Mouse (Mus musculus) splenic B cell, adult 2 months (primary cell): ENCODE data around the gene A1bg.

ENCODE experiments used
- DNase-seq: peaks from one replicate; pipeline ENCODE4 v3.0.0-alpha.2; 2011; ENCODE audit warnings: low read depth, low spot score
- H3K27me3 ChIP-seq: 2 replicates; pipeline ENCODE4 v1.6.1; 2012; ENCODE audit warnings: mild to moderate bottlenecking, low read length, moderate library complexity, mixed read lengths; ENCODE audit not compliant: control insufficient read depth, poor library complexity, insufficient read depth, severe bottlenecking
- H3K36me3 ChIP-seq: 2 replicates; pipeline ENCODE4 v1.6.1; 2012; ENCODE audit warnings: mild to moderate bottlenecking, low read length, moderate library complexity, mixed read lengths; ENCODE audit not compliant: control insufficient read depth, poor library complexity, insufficient read depth, severe bottlenecking

The A1bg gene

DNA sequence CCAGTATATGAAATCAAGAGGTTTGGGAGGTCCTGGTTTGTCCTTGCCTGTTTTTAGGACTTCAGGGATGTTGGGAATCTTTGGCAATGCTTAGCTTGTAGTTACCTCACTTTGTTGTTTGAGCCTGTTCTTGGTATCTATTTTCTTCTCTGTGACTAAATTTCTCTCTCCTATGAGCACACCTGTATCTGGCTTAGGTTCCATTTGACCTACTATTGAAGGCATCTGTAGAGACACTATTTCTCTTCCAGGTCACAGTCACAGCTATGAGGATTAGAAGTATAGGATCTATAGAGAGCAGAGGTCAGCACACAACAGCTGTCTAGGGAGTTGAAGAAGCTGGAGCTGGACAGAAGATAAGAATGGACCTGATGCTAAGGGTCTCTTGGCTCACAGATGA lies at the start of gene A1bg:
Gene A1bg (minus strand): TSS at position 101 of the 400 bp plus-strand sequence.
- Histone ChIP-seq H3K27me3 (no peaks in the 10 kb centered on the region), H3K36me3 (no peaks in the 10 kb centered on the region)
- DNase-seq: no peak

- no peak for DNase-seq
- H3K36me3 ChIP-seq: no peaks in the 10 kb centered on the region
- H3K27me3 ChIP-seq: no peaks in the 10 kb centered on the region
Measured at GRCm38 (mm10) chr15:60968549-60968861, 45.7 kb upstream of the A1bg start.

GRCm38 (mm10) chr15:60967841-60968548 lies 45.2 kb upstream of the A1bg start:
- Histone ChIP-seq H3K27me3 (no peaks in the 10 kb centered on the region), H3K36me3 (no peaks in the 10 kb centered on the region)
- no peak for DNase-seq

DNA sequence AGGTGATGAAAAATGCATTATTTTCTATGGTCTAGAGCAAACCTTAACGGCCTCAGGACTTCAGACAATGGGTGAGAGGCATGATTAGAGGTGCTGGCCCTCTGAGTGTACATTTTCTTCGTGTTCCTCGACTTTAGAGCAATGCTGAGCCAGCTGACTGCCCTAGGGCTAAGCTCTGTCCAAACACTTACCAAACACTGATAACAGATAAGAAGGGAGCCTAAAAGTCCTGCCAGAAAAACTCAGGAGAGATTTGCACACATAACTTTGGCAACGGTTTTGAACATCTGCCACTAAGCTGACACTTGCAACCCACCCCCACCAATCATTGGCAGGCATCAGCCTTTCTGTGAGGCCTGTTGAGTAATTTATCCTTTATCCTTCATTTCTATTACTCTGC lies 2.9 kb upstream of the A1bg start:
- Histone ChIP-seq H3K27me3 (no peaks in the 10 kb centered on the region), H3K36me3 (no peaks in the 10 kb centered on the region)

DNA sequence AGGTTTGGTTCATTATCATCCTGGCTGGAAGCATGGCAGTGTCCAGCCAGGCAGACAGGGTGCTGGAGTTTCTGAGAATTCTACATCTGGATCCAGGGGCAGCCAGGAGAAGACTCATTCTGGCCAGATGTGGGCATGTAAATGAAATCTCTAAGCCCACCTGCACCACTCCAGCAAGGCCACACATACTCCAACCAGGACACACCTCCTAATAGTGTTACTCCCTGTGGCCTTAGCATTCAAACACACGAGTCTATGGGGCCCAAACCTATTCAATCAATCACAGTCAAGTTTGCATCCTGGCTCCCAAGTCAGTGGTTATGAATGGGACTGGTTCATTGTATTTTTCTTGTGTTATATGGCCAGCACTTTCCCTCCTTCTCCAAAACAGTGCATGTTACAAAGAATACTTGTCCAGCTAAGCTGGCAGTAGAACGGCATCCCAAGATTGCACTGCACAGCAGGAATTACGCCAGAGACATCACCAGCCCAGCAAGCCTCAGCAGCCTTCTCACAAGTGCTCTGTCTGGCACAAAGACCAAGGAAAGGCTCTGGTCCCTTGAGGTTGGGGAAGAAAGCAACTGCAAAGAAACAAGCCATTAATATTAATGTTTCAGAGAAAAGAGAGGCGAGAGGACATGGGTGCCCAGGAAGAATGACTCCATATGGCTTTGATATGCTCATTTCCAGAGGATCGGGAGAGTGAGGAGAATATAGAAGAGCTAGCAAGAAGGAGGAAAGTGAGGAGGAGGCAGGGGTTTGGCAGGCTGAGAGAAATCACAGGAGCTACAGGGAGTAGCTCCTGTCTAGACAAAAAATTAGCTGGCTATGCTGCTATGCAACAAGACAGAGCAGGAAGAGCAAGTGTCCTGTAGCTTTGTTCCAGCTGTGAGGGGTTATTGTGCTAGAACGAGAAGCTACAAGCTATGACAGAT lies 18.8 kb downstream of the A1bg start:
- H3K36me3 ChIP-seq: no peaks in the 10 kb centered on the region
- DNase-seq: no peak

More for the DNA sequence above, 2.9 kb upstream of the A1bg start:
- no peak for DNase-seq

GRCm38 (mm10) chr15:60898187-60898965 lies 24.4 kb downstream of the A1bg start:
- Histone ChIP-seq H3K27me3 (no peaks in the 10 kb centered on the region), H3K36me3 (no peaks in the 10 kb centered on the region)
- DNase-seq: no peak

More for the DNA sequence above, 18.8 kb downstream of the A1bg start:
- no peaks in the 10 kb centered on the region for H3K27me3 ChIP-seq

DNA sequence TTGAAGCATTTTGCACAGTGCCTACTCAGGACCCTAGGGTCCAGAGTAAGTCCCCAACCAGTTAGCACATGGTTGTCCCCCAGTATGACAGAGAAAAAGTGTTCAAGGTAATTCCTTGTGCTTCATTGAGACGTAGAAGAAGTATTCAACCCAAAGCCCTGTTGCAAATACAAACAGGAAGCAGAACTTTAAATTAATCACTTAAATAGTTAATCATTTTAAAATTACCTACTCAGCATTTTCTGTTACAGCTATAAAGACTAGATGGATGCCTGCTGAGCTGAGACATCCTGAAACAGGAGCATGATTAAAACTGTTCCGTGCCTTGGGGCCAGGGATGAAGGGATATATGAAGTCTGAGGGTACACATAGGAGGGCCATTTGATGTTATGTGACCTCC lies 26.8 kb downstream of the A1bg start:
- no peak for DNase-seq
- Histone ChIP-seq H3K27me3 (no peaks in the 10 kb centered on the region), H3K36me3 (no peaks in the 10 kb centered on the region)

DNA sequence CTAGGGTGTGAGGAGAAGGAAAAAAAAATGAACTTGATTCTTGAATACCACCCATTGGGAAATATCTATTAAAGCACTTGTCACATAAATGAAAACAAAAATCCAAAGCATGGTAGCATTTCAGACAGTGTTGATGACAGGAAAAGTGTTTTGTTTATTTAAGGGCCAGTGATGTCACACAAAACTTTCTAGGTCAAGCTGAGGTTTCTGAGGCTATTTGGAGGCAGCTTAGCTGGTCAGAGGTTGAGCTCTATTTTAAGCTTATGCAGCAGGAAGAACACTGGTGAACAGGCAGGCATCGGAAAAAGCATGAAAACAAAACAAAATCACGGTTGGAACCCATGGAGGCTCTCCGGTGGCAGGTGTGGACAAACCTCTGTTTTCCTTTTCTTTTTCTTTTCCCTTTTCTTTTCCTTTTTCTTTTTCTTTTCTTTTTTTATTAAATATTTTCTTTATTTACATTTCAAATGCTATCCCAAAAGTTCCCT lies 29.8 kb downstream of the A1bg start:
- DNase-seq: no peak
- no peaks in the 10 kb centered on the region for H3K27me3 ChIP-seq

GRCm38 (mm10) chr15:60888724-60889123 lies 34.1 kb downstream of the A1bg start:
- no peaks in the 10 kb centered on the region for H3K36me3 ChIP-seq
- DNase-seq: no peak
- H3K27me3 ChIP-seq: no peaks in the 10 kb centered on the region

More for the DNA sequence above, 29.8 kb downstream of the A1bg start:
- no peaks in the 10 kb centered on the region for H3K36me3 ChIP-seq

DNA sequence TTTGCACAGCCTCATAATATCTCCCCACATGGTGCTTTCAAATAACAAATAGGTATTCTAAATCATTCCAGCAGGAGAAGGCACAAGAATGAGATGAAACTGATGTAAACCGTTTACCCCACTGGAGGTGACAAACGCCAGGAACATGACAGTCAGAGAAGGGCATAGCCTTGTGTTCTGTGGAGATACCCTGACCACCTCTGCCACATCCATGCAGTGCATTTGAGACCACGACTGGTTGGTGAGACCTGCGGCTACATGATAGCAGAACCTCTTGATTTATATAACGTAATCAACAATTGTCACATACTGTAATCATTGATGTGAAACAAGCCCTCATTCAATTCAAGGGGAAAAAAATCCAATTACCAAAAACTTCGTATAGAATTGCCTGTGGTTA lies 47.1 kb downstream of the A1bg start:
- Histone ChIP-seq H3K27me3 (no peaks in the 10 kb centered on the region), H3K36me3 (no peaks in the 10 kb centered on the region)
- no peak for DNase-seq

- no peak for DNase-seq
- H3K36me3 ChIP-seq: no peaks in the 10 kb centered on the region
- H3K27me3 ChIP-seq: no peaks in the 10 kb centered on the region
Measured at GRCm38 (mm10) chr15:60862417-60862816, 60.4 kb downstream of the A1bg start.

DNA sequence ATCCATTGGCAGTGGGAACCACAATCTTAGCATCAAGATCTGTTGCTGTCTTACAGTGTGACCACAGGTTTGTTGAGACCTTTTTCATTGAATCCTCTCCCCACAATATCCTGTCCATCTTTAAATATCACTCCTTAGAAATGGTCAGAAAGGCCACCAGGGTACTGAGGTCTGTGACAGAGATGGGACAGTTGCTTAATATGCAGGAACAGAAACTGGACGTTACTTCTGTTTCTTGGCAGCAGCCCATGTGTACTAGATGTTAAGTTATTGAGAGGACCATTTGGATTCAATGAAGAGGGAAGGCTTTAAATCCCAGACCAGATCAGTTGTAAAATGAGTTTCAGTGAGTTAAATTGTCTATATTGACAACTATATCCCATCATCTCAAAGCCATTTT lies 67.7 kb downstream of the A1bg start:
- Histone ChIP-seq H3K27me3 (no peaks in the 10 kb centered on the region), H3K36me3 (no peaks in the 10 kb centered on the region)
- DNase-seq: no peak

DNA sequence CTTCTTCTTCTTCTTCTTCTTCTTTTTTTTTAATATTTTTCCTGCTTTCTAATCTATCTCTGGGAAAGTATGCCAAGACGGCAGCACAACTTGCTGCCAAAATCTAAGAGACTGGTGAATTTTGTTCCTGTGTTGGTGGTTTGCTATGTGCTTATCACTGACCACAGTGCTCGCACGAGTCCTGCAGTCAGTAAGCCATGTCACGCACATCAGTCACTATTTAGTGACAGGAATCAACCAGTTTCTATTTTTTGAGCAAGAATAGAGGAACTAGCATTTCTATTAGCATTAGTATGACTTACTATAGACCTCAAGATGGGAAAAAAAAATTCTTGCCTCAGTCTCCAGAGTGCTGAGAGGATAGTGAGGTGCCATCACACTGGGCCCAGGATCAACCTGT lies 68.7 kb downstream of the A1bg start:
- no peaks in the 10 kb centered on the region for H3K27me3 ChIP-seq
- no peaks in the 10 kb centered on the region for H3K36me3 ChIP-seq
- no peak for DNase-seq

DNA sequence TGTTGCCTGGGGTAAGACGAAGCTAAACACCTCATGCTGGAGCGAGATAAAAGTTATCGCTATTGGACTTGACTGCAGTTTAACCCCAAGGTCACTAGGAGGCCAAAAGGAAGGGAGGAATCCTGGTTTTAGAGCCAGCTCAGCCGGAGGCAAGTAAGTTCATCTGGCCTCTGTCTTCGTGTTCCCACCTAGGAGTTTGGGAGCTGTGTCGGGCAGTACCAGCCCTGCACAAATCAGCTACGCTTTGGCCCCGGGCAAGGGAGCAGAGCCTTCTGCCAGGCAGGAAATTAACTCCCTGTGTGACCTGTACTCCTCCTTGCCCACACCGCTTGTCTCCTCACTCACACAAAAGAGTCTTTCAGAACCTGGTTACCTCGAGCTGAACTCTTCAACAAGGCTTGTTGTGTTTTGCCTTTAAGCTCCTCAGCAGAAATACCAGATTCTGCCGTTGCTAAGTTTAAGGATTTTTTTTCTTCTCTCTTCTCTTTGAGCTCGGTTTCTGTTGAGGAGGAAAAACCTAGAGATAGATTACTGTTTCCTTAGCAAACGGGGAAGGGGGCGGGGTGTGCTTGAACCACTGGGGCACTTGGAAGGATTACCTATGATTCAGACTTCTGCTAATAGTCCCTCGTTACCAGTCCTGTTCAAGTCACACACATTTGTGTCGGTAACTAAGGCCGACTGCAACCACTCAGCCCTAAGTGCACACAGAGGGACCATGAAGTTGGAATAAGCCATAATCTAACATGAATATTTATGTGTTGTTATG lies 69.4 kb downstream of the A1bg start, which contains the start of gene Fam84b:
Gene Fam84b (minus strand): TSS at position 548 of the 769 bp plus-strand sequence.
- Histone ChIP-seq H3K36me3 (no peaks in the 10 kb centered on the region), H3K27me3 (no peaks in the 10 kb centered on the region)
- DNase-seq: no peak
